Comparison of ENCODE assay signal across 7 mouse cellular contexts in genomic region chr2:32396695-32397094, GRCm38 (mm10). TPM values are rescaled to one million over a fixed set of nuclear protein-coding genes. Genes with fewer than 3 reads are reported as not detected.
DNase-seq lines count a peak whose midpoint lies in the region; ATAC-seq and TF ChIP-seq lines count a peak whose summit lies in the region.

No protein-coding gene starts in this region.

- no peak for TF ChIP-seq CTCF in lung, postnatal 0 days (IDR thresholded peaks at IDR 0.05)

- H3K36me3 ChIP-seq in lung, postnatal 0 days (ENCODE audit: insufficient read depth, low read length) = no peaks in the 10 kb centered on the region
- peaks cover 16% of the 10 kb centered on the region for H3K36me3 ChIP-seq in forebrain, embryonic 12.5 days (replicated peaks)
- no peaks in the 10 kb centered on the region; the same call in 1 of the 2 replicates for H3K36me3 ChIP-seq in liver, embryonic 11.5 days (ENCODE audit: control insufficient read depth, insufficient read depth, low read length)

- H3K9me3 ChIP-seq in lung, postnatal 0 days (ENCODE audit: low read length) = no peaks in the 10 kb centered on the region
- no peaks in the 10 kb centered on the region for H3K9me3 ChIP-seq in forebrain, embryonic 12.5 days
- no peaks in the 10 kb centered on the region for H3K9me3 ChIP-seq in liver, embryonic 11.5 days (ENCODE audit: control insufficient read depth, low read length)

- peak overlapping the region; percentile 89 for H3K4me2 ChIP-seq in lung, postnatal 0 days (replicated peaks; ENCODE audit: low read depth, low read length)
- peak overlapping the region; percentile 92 for H3K4me2 ChIP-seq in forebrain, embryonic 12.5 days
- H3K4me2 ChIP-seq in liver, embryonic 11.5 days = peak overlapping the region; percentile 77

- no peak for ATAC-seq in lung, postnatal 0 days
- no peak for ATAC-seq in forebrain, embryonic 12.5 days (ENCODE audit: low FRiP score)
- ATAC-seq in liver, embryonic 11.5 days (replicated peaks; ENCODE audit: low FRiP score) = no peak

- DNase-seq in lung, postnatal 0 days (ENCODE audit: low spot score) = no peak
- DNase-seq in lung, postnatal 25 days (ENCODE audit: low spot score) = no peak
- no peak for DNase-seq in liver, embryonic 11.5 days (ENCODE audit: low spot score)
- DNase-seq in thymus, postnatal 14 days = peak; percentile 35
- DNase-seq in natural killer cell, adult 2 months (ENCODE audit: low spot score in 2 of 2) = no peak
- DNase-seq in adipocyte (ENCODE audit: low spot score) = no peak

- no peak for TF ChIP-seq EP300 in lung, postnatal 0 days (IDR thresholded peaks at IDR 0.05)

- H3K4me1 ChIP-seq in lung, postnatal 0 days (ENCODE audit: insufficient read depth, low read depth, low read length) = peaks cover 10% of the 10 kb centered on the region; the same call in 1 of the 2 replicates
- H3K4me1 ChIP-seq in forebrain, embryonic 12.5 days = peaks cover 18% of the 10 kb centered on the region
- peaks cover 18% of the 10 kb centered on the region for H3K4me1 ChIP-seq in liver, embryonic 11.5 days (replicated peaks; ENCODE audit: control insufficient read depth, insufficient read depth, low read length)

- H3K27ac ChIP-seq in lung, postnatal 0 days (ENCODE audit: low read length) = peak overlapping the region; percentile 92
- peak overlapping the region; percentile 84; the same call in 1 of the 2 replicates for H3K27ac ChIP-seq in forebrain, embryonic 12.5 days
- no peak overlapping the region for H3K27ac ChIP-seq in liver, embryonic 11.5 days (ENCODE audit: low read depth, low read length)

- H3K4me3 ChIP-seq in lung, postnatal 0 days (ENCODE audit: low read depth, low read length) = peak overlapping the region; percentile 87
- H3K4me3 ChIP-seq in forebrain, embryonic 12.5 days (replicated peaks) = peak overlapping the region; percentile 93
- peak overlapping the region; percentile 95 for H3K4me3 ChIP-seq in liver, embryonic 11.5 days (ENCODE audit: low read depth, low read length)

- H3K9ac ChIP-seq in lung, postnatal 0 days (replicated peaks; ENCODE audit: low read depth) = peak overlapping the region; percentile 84
- peak overlapping the region; percentile 87 for H3K9ac ChIP-seq in forebrain, embryonic 12.5 days
- peak overlapping the region; percentile 87 for H3K9ac ChIP-seq in liver, embryonic 11.5 days (ENCODE audit: low read depth, low read length)

- H3K27me3 ChIP-seq in lung, postnatal 0 days (replicated peaks; ENCODE audit: insufficient read depth, low read length) = no peaks in the 10 kb centered on the region
- no peaks in the 10 kb centered on the region for H3K27me3 ChIP-seq in forebrain, embryonic 12.5 days
- H3K27me3 ChIP-seq in liver, embryonic 11.5 days (replicated peaks; ENCODE audit: control insufficient read depth, insufficient read depth, low read length) = no peaks in the 10 kb centered on the region

- WGBS in lung, postnatal 0 days = under 1% methylated on average over 15 of the region's 15 CpGs
- WGBS in forebrain, embryonic 12.5 days = 1% methylated on average over 15 of the region's 15 CpGs
- WGBS in liver, embryonic 11.5 days = 1% methylated on average over 15 of the region's 15 CpGs

RNA-seq across cellular contexts. Expression of gene Ptges2, which starts 1.0 kb away (rescaled TPM):
- polyA plus RNA-seq in lung, postnatal 0 days (2015; fragmentation: Nextera tagmentation; extraction: Ambion mirVana) = 21.8 and 22.9 TPM in 2 replicates
- 29.6 and 29.9 TPM in 2 replicates for polyA plus RNA-seq in forebrain, embryonic 12.5 days (2016; fragmentation: Nextera tagmentation; extraction: Ambion mirVana)
- 23.0 and 23.6 TPM in 2 replicates for polyA plus RNA-seq in liver, embryonic 11.5 days (2014; fragmentation: Nextera tagmentation; extraction: Ambion mirVana)

RNA-seq across cellular contexts. Expression of gene Lcn2, which starts 8.6 kb away (rescaled TPM):
- 223 and 355 TPM in 2 replicates for polyA plus RNA-seq in lung, postnatal 0 days (2015; fragmentation: Nextera tagmentation; extraction: Ambion mirVana)
- polyA plus RNA-seq in forebrain, embryonic 12.5 days (2016; fragmentation: Nextera tagmentation; extraction: Ambion mirVana) = 0.45 and 0.50 TPM in 2 replicates
- polyA plus RNA-seq in liver, embryonic 11.5 days (2014; fragmentation: Nextera tagmentation; extraction: Ambion mirVana) = 8.0 and 9.9 TPM in 2 replicates

RNA-seq across cellular contexts. Expression of gene 1110008P14Rik, which starts 15.0 kb away (rescaled TPM):
- polyA plus RNA-seq in lung, postnatal 0 days (2015; fragmentation: Nextera tagmentation; extraction: Ambion mirVana) = 73.4 and 78.1 TPM in 2 replicates
- polyA plus RNA-seq in forebrain, embryonic 12.5 days (2016; fragmentation: Nextera tagmentation; extraction: Ambion mirVana) = 51.0 and 51.4 TPM in 2 replicates
- polyA plus RNA-seq in liver, embryonic 11.5 days (2014; fragmentation: Nextera tagmentation; extraction: Ambion mirVana) = 36.2 and 39.7 TPM in 2 replicates

RNA-seq across cellular contexts. Expression of gene Dnm1, which starts 43.6 kb away (rescaled TPM):
- 5.0 and 5.1 TPM in 2 replicates for polyA plus RNA-seq in lung, postnatal 0 days (2015; fragmentation: Nextera tagmentation; extraction: Ambion mirVana)
- 18.6 and 19.4 TPM in 2 replicates for polyA plus RNA-seq in forebrain, embryonic 12.5 days (2016; fragmentation: Nextera tagmentation; extraction: Ambion mirVana)
- polyA plus RNA-seq in liver, embryonic 11.5 days (2014; fragmentation: Nextera tagmentation; extraction: Ambion mirVana) = 9.3 and 10.0 TPM in 2 replicates

RNA-seq across cellular contexts. Expression of gene Ciz1, which starts 44.6 kb away (rescaled TPM):
- polyA plus RNA-seq in lung, postnatal 0 days (2015; fragmentation: Nextera tagmentation; extraction: Ambion mirVana) = 20.1 and 20.4 TPM in 2 replicates
- polyA plus RNA-seq in forebrain, embryonic 12.5 days (2016; fragmentation: Nextera tagmentation; extraction: Ambion mirVana) = 59.1 and 67.5 TPM in 2 replicates
- 45.5 and 45.8 TPM in 2 replicates for polyA plus RNA-seq in liver, embryonic 11.5 days (2014; fragmentation: Nextera tagmentation; extraction: Ambion mirVana)

Comparison
In these comparisons a context has a peak if more than half of its experiments do, and no peak if none do; other contexts are left out.
1. RNA of gene Lcn2, which starts 8.6 kb away (polyA plus RNA-seq): 223 to 355 TPM in lung, postnatal 0 days; 8.0 to 9.9 TPM in liver, embryonic 11.5 days and 0.45 to 0.50 TPM in forebrain, embryonic 12.5 days; every median in the first group is over 10 times any median in the second.
2. Peak in every context shown above with its lines, with median percentiles within 50 percentile points of each other: H3K4me2 ChIP-seq, H3K4me3 ChIP-seq and H3K9ac ChIP-seq.